Mouse (Mus musculus): ENCODE results near the gene Tmem178b.
A peak's percentile ranks its signal among the peaks of the same experiment; 100 is the strongest.

The Tmem178b gene

DNA sequence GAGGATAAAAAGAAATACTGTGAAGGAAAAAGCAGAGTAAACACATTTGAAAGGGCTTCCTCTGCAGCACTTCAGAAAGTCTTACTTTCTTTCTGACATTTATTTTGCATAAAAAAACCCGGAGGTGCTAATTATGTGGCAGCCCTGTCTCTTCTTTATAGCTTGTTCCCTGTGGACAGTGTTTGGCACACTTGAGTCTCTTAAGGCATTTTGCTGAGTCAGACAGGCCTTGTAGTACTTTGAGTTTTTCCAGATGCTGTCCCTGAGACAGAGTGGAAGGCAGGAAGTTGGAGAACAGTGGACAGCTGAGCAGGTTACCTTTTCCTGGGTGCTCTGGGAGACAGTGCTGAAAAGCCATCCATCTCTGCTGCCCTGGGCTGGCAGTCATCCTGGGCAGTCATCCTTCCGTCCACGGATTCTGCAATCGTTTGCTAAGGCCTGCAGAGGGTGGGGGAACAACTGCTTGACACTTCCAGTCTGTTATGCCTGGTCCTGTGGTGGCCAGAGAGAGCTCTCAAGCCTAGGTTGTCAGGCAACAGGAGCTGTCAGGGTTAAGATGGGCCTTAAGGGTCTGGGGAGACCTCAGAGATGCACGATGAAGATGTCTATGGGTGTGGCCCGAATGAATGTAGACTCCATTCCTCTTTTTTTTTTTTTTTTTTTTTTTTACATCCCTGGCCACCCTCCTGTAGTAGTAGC lies 46.1 kb downstream of the Tmem178b start:
- no peak for DNase-seq

GRCm38 (mm10) chr6:39926442-39926841 lies 53.4 kb downstream of the Tmem178b start:
- DNase-seq, result no peak

DNA sequence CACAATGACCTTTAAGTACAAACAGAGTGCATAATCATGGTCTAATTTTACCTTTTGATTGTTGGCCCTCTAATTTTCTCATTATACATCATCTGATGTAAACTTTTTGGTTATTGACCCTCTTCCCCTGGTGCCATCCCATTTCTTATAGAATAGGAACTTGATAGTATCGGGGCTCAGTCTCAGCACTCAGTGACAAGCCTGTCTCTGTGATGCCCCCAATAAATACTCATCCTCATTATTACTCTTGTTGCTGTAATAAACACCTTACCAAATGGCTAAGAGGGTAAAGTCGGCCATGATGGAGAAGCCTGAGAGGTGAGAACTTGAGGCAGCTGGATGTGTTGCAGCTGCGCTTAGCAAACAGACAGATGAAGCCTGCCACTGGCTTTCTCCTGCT lies 63.5 kb downstream of the Tmem178b start:
- no peak for DNase-seq

- DNase-seq, result no peak
Observed at GRCm38 (mm10) chr6:39940920-39941319, 67.8 kb downstream of the Tmem178b start.

DNA sequence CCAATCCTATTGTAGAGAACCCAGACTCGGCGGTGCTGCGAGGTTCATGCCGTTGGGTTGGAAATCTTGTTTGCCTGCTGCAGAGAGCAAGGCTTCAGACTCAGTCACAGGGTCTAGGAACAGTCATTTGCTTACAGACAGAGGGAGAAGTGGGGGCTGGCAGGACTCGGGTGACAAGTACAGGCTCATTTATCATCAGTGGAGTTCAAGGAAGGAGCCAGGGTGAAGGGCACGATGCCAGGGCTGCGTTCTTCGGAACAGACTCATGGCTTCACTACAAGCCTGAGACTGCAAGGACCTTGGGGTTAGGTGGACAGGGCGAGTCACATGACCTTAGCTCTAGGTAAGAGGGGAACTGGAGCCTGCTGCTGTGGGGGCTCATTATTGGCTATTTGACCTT lies 71.8 kb downstream of the Tmem178b start:
- no peak for DNase-seq

DNA sequence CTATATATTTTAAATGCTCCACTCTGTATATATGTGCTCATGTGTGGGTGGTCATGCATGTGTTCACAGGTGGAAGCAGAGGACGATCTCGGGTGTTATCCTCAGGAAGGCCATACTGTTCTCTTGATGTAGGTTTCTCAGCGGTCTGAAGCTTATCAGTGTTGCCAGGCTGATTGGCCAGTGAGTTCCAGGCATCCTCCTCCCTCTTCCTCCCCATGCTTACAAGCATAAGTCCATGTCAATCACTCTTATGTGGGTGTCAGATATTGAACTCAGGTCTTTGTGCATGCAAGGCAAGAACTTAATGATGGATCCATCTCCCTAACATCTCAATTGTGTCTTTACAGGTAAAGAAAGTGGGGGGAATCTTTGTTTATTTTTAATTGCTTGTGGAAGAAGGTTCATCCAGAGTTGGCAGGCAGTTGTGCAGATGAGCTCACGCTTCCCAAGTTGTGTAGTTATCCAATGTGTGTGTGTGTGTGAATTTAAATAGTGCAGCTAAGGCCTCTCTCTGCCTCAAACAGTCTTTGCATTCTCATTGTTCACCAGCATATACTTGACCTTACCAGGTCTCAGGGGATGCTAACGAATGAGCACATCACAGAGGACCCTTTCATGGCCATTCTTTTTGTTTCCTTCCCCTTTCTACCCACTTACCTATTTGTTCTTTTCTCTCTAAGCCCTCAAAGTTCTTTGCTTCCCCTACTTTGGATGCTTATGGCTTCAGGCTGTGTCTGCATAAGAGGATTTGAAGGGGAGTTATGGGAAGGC lies 72.8 kb downstream of the Tmem178b start:
- no peak for DNase-seq

DNA sequence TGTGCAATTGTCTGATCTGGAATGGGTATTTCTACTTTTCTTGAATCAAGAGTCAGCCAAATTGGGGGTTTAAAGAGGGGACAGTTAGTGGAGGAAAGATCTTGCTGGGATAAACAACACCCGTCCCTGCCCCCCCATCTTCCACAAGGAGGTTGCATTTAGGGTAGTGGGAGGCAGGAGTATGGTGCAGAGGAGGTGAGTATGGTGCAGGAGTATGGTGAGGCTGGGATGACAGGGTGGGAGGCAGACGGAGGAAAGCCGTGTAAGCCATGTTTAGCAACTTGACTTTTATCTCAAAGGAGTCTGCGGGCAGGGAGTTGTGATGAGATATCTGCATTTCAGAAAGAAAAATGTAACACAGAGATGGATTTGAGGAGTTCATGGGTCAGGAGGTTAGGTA lies 73.5 kb downstream of the Tmem178b start:
- no peak for DNase-seq

GRCm38 (mm10) chr6:39953951-39954350 lies 80.9 kb downstream of the Tmem178b start:
- DNase-seq, result no peak

- DNase-seq, result no peak
Observed at GRCm38 (mm10) chr6:39955211-39955610, 82.1 kb downstream of the Tmem178b start.

GRCm38 (mm10) chr6:39964606-39965005 lies 91.5 kb downstream of the Tmem178b start:
- no peak for DNase-seq

DNA sequence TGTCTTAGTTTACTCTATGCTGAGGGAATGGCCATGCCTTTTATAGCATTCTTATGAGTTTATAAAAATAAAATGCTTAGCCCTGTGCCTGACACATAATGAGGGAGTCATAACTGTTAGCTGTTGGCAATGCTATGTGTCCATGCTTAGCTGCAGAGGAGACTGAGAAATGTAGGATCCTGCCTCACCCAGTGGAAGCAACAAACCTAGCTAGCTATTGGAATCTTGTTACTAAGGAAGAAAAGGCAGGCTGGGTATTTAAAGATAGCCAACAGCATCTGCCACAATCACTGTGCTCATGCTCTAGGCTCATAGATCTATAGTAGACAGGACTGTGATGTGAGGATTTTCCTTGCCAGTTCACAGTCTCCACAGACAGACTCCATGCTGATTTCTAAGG lies 97.2 kb downstream of the Tmem178b start:
- DNase-seq, result no peak

DNA sequence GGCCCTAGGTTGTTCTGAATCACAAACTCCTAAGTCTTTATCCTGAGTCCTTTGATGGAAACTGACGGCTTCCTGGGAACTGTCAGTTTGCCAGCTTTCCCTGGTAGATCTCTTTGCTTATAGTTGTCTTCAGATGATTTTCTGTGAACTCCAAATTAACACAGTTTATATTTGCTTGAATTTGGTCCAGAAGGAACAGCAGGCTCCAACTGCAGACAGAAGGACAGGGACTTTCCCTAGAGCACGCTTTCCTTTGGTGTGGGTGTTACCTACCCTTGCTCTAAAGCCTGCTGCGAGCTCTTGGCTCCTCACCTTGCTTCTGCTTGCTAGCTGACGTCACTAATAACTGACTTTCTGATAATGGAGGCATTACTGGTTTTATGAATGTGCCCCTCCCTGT lies 105.9 kb downstream of the Tmem178b start:
- DNase-seq, result no peak

DNA sequence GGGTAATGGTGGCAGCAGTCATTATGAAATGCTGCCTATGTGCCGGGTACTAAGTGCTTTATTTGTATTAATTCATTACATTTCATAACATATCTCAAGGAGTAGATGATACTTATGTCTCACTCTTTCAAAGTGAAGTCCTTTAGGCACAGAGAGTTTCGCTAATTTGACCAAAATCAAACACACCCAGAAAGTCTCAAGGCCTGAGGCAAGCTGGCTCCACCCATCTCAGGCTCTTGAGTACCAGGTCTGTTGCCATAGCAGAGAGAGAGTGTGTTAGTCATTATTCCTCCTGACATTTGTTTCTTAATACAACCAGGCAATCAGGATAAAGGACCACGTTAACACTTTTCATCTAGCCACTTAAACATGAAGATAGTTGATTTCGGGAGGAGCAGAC lies 117.7 kb downstream of the Tmem178b start:
- no peak for DNase-seq

GRCm38 (mm10) chr6:39991922-39992321 lies 118.9 kb downstream of the Tmem178b start:
- DNase-seq, result no peak

DNA sequence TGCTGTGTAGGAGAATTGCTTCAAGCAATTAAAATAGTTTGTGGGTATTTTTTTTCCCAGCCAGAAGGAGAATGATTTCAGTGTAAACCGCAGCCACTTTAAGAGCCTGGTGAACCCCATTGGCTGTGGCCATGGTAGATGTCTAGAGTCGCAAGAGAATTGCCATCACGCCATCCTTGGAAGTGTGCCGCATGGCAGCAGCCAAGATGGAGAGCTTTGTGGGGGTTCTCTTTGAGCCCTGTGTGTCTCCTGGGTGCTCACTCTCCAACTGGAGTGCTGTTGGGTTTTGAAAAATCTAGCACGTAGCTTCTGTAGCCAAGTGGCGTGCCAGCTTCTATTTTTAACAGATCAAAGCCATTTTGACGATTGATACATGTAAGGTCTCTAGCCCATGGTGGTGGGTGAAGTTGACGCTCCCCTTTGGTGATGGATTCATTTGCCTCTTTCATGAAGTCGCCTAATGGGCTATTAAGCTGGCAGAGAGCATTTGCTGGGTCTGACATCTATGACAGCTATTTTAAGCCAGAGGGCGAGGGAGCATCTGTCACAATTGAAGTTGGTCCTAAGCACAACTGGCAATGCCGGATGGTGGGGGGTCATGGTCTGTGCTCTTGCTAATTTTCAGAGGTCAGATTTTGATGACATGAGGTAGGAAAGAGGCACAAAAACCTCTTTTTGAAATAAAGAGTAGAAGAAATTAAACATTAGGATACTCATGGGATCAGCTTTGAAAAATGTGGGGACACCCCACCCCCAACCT lies 133.1 kb downstream of the Tmem178b start:
- DNase-seq, result no peak

GRCm38 (mm10) chr6:40008166-40008907 lies 135.3 kb downstream of the Tmem178b start:
- no peak for DNase-seq

DNA sequence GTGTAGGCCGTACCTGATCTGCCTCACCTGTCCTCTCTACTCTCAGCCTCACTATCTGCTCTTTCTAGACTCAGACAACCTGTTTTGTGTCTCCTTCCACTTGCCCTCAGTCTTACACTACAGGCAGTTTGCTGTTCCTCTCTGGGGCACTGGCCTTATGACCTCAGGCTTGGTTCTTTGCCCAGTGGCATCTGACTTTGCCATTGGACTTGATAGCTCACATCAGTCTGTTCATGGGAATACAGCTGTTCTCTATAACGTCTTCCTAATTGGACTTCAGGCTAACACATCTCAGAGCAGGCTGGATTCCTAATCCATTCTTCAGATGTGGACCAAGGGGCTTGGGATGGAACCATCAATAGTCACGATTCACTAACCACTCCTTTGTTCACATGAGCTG lies 136.6 kb downstream of the Tmem178b start:
- no peak for DNase-seq

DNA sequence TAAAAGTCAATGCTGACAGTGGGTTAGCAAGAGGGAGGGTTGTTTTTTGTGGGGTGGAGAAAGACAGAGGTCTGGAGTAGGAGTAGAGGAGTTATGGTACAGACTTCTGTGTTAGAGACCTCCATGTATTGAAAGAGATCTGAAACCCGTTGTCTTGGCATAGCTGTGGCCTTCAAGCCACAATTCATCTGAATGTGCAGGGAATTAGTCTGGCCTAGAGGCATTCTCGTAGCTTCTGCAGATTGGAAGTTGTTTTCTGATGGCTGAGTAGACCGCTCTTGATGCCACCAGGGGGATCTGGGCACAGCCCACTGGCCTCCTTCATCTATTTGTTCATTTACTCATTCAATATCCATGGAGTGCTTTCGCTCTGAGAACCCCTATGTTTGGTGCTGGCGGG lies 138.0 kb downstream of the Tmem178b start:
- no peak for DNase-seq

DNA sequence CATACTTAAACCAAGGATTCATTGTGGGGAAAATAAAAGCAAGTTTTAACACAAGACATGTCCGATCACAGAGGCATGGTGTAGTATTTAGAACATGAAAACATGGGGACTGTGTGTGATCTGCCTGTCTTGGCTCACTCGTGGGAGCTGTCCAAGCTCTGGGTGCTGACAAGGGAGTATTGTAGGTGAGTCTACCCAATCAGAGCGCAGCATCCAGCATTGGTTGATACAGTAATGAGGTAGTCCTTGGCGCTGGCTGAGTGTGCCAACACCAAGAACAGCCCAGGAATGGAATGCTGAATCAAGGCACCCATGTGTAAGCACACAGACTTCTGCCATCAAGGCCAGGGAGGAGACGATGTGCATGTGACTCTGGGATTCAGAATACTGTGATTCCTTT lies 138.5 kb downstream of the Tmem178b start:
- DNase-seq, result peak; percentile 1

GRCm38 (mm10) chr6:40013407-40013806 lies 140.3 kb downstream of the Tmem178b start:
- no peak for DNase-seq

DNA sequence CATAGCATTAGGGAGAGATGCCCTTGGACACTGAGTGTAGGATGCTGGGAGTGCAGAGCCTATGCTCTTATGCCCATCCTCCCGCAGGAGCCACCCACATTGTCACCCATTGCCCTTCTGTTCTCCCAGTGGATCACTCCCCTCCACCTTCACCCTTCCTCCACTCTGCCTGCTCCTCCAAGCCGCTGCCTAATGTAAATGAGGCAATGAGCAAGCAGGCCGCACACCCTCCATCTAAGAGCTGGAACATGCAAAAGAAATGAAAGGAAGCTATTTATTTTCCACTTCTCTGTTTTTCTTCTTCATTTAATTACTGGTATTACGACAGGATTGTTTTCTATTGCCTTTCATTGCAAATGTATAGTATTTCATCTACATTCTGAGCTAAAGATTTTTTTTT lies 142.1 kb downstream of the Tmem178b start:
- no peak for DNase-seq

DNA sequence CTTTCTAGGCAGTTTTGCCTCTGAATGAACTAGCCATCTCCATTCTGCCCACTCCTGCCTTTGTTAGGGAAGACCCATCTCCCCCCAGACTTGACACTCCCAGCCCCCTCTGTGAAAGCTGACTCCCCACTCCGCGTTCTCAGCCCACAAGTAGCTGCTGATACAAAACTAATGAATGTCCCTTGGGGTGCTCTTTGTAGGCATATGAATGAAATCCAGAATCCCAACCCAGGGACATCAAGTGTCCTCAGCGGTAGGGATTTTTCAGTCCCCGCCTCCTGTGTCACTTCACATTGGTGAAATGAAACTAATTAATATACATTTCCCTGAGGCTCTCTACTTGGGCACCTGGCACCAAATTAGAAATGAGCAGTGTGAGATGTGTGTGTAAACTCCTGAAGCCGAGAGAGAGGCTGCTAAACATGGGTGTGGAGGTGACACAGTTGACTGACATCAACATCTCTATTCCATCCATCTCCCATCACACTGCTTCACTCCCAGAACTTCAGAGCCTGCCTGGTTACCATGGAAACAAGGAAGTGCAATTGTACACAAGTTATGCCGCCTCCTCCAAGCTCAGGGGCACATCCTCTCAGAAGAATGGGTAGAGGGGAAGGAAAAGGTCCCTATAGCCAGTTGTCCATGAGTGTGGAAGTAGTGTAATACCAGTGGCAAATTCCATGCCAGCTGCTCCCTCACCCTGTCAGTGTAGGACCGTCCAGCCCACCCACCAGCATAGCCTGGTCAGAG lies 142.8 kb downstream of the Tmem178b start:
- no peak for DNase-seq
